ENCODE assay signal across 8 mouse cellular contexts in the genomic region with DNA sequence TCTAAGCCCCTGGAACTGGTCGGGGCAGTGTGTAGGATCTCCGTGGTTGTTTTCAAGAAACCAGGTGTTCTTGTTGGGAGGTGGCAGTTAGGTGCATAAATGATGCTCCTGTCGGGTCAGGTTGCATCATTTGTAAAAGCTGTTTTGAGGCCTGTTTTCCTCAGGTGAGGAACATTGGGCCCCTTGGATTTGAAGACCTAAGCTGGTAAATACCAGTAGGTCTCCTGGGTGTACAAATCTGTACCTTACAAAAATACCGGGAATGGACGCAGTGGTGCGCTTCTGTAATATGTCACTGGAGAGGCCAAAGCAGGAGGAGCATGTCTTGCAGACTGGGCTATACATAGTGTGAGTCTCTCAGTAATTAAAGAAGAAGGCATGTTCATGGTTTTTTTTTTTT. TPM values are rescaled to one million over a fixed set of nuclear protein-coding genes. Genes with fewer than 3 reads are reported as not detected.
DNase-seq lines count a peak whose midpoint lies in the region; ATAC-seq lines count a peak whose summit lies in the region.

No protein-coding gene starts in this region.

- H3K9ac ChIP-seq in kidney, embryonic 14.5 days (ENCODE audit: low read depth, low read length) = peak overlapping the region; percentile 85; the same call in 1 of the 2 replicates
- peak overlapping the region; percentile 67 for H3K9ac ChIP-seq in hindbrain, embryonic 11.5 days (ENCODE audit: low read depth, low read length)
- H3K9ac ChIP-seq in midbrain, embryonic 13.5 days (replicated peaks) = peak overlapping the region; percentile 92

- no peaks in the 10 kb centered on the region for H3K27me3 ChIP-seq in kidney, embryonic 14.5 days (ENCODE audit: control insufficient read depth, insufficient read depth, low read length)
- H3K27me3 ChIP-seq in hindbrain, embryonic 11.5 days (ENCODE audit: control insufficient read depth, insufficient read depth, low read length) = no peaks in the 10 kb centered on the region
- no peaks in the 10 kb centered on the region for H3K27me3 ChIP-seq in midbrain, embryonic 13.5 days

- 27% methylated on average over 6 of the region's 6 CpGs for WGBS in kidney, embryonic 14.5 days
- WGBS in hindbrain, embryonic 11.5 days = 37% methylated on average over 6 of the region's 6 CpGs
- 37% methylated on average over 6 of the region's 6 CpGs for WGBS in midbrain, embryonic 13.5 days

- H3K27ac ChIP-seq in kidney, embryonic 14.5 days (ENCODE audit: low read depth, low read length) = no peak overlapping the region
- H3K27ac ChIP-seq in hindbrain, embryonic 11.5 days (ENCODE audit: low read depth, low read length) = no peak overlapping the region
- no peak overlapping the region for H3K27ac ChIP-seq in midbrain, embryonic 13.5 days

- 0 out of 2 replicates have a peak, but pooled peaks cover 2% of the 10 kb centered on the region for H3K9me3 ChIP-seq in kidney, embryonic 14.5 days (ENCODE audit: control insufficient read depth, low read length)
- H3K9me3 ChIP-seq in hindbrain, embryonic 11.5 days (ENCODE audit: control insufficient read depth, low read length) = no peaks in the 10 kb centered on the region
- no peaks in the 10 kb centered on the region for H3K9me3 ChIP-seq in midbrain, embryonic 13.5 days

- DNase-seq in kidney, postnatal 14 days = no peak
- peak; percentile 8 for DNase-seq in NIH3T3 (ENCODE audit: low read depth)
- no peak for DNase-seq in hindbrain, embryonic 11.5 days (ENCODE audit: low spot score)
- no peak for DNase-seq in ovary, postnatal 14 days (ENCODE audit: low spot score)
- no peak for DNase-seq in layer of hippocampus, postnatal 10 days (ENCODE audit: low spot score in 2 of 2)
- DNase-seq in adrenal gland, postnatal 4 days (ENCODE audit: low spot score in 2 of 2) = no peak

- ATAC-seq in kidney, embryonic 14.5 days (ENCODE audit: low FRiP score, low TSS enrichment) = no peak
- ATAC-seq in hindbrain, embryonic 11.5 days (ENCODE audit: low FRiP score) = no peak
- no peak for ATAC-seq in midbrain, embryonic 13.5 days

- H3K4me1 ChIP-seq in kidney, embryonic 14.5 days (ENCODE audit: control insufficient read depth, insufficient read depth, low read length) = peaks cover 13% of the 10 kb centered on the region; the same call in 1 of the 2 replicates
- peaks cover 4% of the 10 kb centered on the region; the same call in 1 of the 2 replicates for H3K4me1 ChIP-seq in hindbrain, embryonic 11.5 days (replicated peaks; ENCODE audit: control insufficient read depth, insufficient read depth, low read length)
- H3K4me1 ChIP-seq in midbrain, embryonic 13.5 days (replicated peaks) = peaks cover 19% of the 10 kb centered on the region

- peaks cover 35% of the 10 kb centered on the region for H3K36me3 ChIP-seq in kidney, embryonic 14.5 days (ENCODE audit: control insufficient read depth, insufficient read depth, low read length)
- H3K36me3 ChIP-seq in hindbrain, embryonic 11.5 days (ENCODE audit: control insufficient read depth, insufficient read depth, low read length) = peaks cover 11% of the 10 kb centered on the region
- H3K36me3 ChIP-seq in midbrain, embryonic 13.5 days = peaks cover 34% of the 10 kb centered on the region

- H3K4me2 ChIP-seq in kidney, embryonic 14.5 days (replicated peaks; ENCODE audit: low read depth, low read length) = peak overlapping the region; percentile 73
- H3K4me2 ChIP-seq in hindbrain, embryonic 11.5 days (replicated peaks; ENCODE audit: low read depth, low read length) = peak overlapping the region; percentile 82
- peak overlapping the region; percentile 92 for H3K4me2 ChIP-seq in midbrain, embryonic 13.5 days (replicated peaks)

- peak overlapping the region; percentile 66 for H3K4me3 ChIP-seq in kidney, embryonic 14.5 days (ENCODE audit: low read length)
- H3K4me3 ChIP-seq in hindbrain, embryonic 11.5 days (ENCODE audit: low read depth, low read length) = peak overlapping the region; percentile 87
- H3K4me3 ChIP-seq in midbrain, embryonic 13.5 days (replicated peaks) = peak overlapping the region; percentile 88

RNA-seq across cellular contexts. Expression of a gene that starts 1.5 kb away (rescaled TPM):
- 53.7 and 61.2 TPM in 2 replicates for polyA plus RNA-seq in kidney, embryonic 14.5 days (2014; fragmentation: Nextera tagmentation; extraction: Ambion mirVana)
- 60.8 and 61.0 TPM in 2 replicates for polyA plus RNA-seq in hindbrain, embryonic 11.5 days (2014; fragmentation: Nextera tagmentation; extraction: Ambion mirVana)
- polyA plus RNA-seq in midbrain, embryonic 13.5 days (2015; fragmentation: Nextera tagmentation; extraction: Ambion mirVana) = 58.2 and 60.0 TPM in 2 replicates
- total RNA-seq in layer of hippocampus, postnatal 10 days (2021) = 10 to 100 TPM; 35.5 to 36.2 TPM
- 10 to 100 TPM; 65.5 to 75.2 TPM for total RNA-seq in adrenal gland, postnatal 4 days (2021)

RNA-seq across cellular contexts. Expression of a gene that starts 46.4 kb away (rescaled TPM):
- polyA plus RNA-seq in kidney, embryonic 14.5 days (2014; fragmentation: Nextera tagmentation; extraction: Ambion mirVana) = 0.10 and 0.70 TPM in 2 replicates
- 0.23 TPM in 1 of 2 replicates, not detected in the other for polyA plus RNA-seq in hindbrain, embryonic 11.5 days (2014; fragmentation: Nextera tagmentation; extraction: Ambion mirVana)
- polyA plus RNA-seq in midbrain, embryonic 13.5 days (2015; fragmentation: Nextera tagmentation; extraction: Ambion mirVana) = 0.27 and 0.28 TPM in 2 replicates
- under 1 TPM; 0.50 to 0.51 TPM for total RNA-seq in layer of hippocampus, postnatal 10 days (2021)
- total RNA-seq in adrenal gland, postnatal 4 days (2021) = 1 to 10 TPM; 3.1 to 4.6 TPM

RNA-seq across cellular contexts. Expression of a gene that starts 58.8 kb away (rescaled TPM):
- 0.39 and 0.51 TPM in 2 replicates for polyA plus RNA-seq in kidney, embryonic 14.5 days (2014; fragmentation: Nextera tagmentation; extraction: Ambion mirVana)
- 0.06 TPM in 1 of 2 replicates, not detected in the other for polyA plus RNA-seq in hindbrain, embryonic 11.5 days (2014; fragmentation: Nextera tagmentation; extraction: Ambion mirVana)
- 0.09 and 0.12 TPM in 2 replicates for polyA plus RNA-seq in midbrain, embryonic 13.5 days (2015; fragmentation: Nextera tagmentation; extraction: Ambion mirVana)
- under 1 TPM; 0.38 to 0.57 TPM for total RNA-seq in layer of hippocampus, postnatal 10 days (2021)
- total RNA-seq in adrenal gland, postnatal 4 days (2021) = 10 to 100 TPM in 1 of 2 experiments, 1 to 10 TPM in 1; 1.0 to 29.0 TPM
